Mouse (Mus musculus): ENCODE results near the gene Dst.

Dst gene

GRCm38 (mm10) chr1:34231041-34231440, 323.0 kb downstream of the Dst start:
- DNase-seq (ENCODE audit: low spot score in 2 of 2): no peak

DNA sequence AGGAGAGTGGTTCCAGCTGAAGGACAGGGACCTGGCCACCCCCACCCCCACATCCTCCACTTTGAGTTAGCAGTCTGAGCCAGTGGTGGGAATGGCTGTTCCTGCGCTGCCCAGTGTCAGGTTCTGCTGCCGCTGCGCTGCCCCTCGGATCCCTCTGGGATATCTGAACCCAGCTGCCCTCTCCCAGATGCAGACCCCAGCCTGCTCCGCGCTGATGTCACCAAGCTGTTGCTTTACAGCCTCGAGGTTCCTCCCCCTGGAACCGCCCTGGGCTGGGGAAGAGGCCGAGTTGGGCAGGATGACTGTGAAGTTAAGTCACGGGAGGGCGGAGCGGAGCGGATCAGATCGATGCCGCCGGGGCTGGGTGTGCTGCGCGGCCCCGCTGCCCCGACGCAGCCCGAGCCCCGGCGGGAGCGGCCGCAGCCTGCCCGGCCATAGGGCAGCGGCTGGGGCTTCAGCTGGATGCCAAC, 328.3 kb downstream of the Dst start:
- DNase-seq (ENCODE audit: low spot score in 2 of 2): no peak

DNA sequence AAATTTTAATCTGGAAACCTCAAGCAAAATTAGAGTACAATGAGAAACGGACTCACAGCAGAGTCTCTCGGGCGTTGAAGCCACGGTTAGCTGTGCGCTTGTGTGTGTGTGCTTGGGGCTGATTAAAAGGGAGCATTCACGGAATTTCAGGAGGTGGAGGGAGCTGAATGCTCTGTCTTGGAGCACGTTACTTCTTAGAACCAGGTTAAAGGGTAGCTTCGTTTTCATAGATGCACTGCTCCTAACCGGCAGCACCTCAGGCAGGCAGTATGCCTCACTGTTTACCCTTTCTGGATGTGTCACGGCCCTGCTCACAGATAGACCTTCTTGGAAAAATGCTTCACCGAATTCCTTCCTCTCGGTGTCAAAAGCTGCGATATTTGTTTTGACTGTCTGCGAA, 329.2 kb downstream of the Dst start:
- DNase-seq (ENCODE audit: low spot score in 2 of 2): no peak

- DNase-seq (ENCODE audit: low spot score in 2 of 2): no peak
These were observed 329.7 kb downstream of the Dst start for GRCm38 (mm10) chr1:34237689-34238091.

DNA sequence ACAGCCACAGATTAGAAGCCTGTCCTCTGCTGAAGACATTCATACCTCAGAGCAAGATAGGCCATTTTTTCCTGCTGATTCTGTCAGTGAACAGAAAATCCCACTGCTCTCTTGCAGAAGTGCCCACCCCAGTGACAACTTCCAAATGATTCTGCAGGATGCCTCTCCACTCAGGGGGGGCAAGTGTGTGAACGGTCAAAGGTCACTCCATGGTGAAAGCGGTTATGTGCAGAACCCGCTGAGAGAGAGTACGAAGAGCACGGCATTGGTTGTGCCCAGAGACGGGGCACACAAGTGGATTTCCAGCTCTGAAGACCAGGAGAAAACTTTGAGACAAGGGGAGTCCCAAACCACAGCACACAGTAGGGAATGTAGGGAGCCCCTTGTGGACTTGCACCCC, 330.2 kb downstream of the Dst start:
- DNase-seq (ENCODE audit: low spot score in 2 of 2): no peak

DNA sequence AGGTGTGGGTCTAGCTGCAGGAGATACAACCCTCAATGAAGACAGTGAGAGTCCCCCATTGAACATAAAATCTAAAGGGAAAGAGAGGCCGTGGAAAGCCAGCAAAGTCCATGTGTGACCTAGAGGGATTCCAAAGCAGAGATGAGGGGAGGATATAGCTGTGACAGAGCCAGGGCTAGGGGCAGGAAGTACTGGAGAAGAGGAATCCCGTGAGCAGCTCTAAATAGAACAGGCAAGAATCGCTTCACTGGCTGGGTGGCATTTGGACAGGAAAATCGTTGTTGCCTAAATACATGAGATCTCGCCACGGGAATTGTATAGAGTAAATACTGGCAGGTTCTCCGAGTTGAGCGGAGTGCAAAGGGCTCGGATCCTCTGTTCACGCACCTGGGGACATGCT, 336.7 kb downstream of the Dst start:
- DNase-seq (ENCODE audit: low spot score in 2 of 2): no peak

DNA sequence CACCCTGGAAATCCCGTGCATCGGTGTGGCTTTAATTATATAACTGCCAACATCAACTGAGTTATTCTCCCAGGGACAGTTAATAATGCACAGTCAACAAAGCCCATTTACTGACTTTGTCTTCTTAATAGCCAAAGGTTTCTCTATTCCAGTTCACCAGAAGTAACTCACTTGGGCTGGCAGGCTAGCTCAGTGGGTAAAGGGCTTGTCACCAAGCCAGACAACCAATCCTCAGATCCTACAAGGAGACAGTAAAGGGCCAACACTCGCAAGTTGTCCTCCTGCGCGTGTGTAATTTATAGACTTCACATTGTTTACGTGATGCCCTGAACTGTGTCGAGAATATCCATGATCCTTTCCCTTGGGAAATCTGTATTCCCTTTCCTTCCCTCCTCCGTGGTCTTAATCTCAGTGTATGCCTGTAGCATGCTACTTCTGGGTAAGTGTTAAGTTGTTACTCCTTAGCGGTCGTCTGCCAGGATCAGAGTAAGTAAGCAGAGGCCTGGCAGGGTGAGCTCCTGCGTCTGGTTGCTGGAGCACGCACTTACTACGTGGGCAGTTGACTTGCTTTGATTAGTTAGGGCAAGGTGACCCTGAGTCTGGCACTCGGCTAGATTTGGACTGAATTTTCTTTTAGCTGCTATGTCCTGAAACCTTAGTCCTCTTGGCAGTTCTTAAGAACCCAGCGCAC, 338.1 kb downstream of the Dst start:
- no peak for DNase-seq (ENCODE audit: low spot score in 2 of 2)

DNA sequence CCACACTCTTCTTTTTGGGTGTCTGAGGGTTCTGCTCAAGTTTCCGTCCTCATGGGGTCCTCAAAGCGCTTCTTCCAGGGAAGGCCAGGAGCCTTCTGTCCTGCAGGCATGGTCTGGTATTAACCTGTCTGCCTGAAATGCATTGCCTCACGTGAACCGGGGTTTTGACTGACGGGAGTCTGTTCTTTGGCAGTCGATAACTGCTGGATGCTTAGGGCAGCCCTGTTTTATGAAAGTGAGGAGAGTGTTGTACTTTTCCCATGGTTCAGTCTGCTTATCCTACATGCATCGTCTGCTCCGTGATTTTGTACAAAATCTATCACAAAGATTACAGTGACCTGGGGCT, 338.6 kb downstream of the Dst start:
- no peak for DNase-seq (ENCODE audit: low spot score in 2 of 2)

- no peak for DNase-seq (ENCODE audit: low spot score in 2 of 2)
These were observed 343.1 kb downstream of the Dst start for GRCm38 (mm10) chr1:34251137-34251536.

- DNase-seq (ENCODE audit: low spot score in 2 of 2): no peak
These were observed 344.2 kb downstream of the Dst start for GRCm38 (mm10) chr1:34252267-34252666.

DNA sequence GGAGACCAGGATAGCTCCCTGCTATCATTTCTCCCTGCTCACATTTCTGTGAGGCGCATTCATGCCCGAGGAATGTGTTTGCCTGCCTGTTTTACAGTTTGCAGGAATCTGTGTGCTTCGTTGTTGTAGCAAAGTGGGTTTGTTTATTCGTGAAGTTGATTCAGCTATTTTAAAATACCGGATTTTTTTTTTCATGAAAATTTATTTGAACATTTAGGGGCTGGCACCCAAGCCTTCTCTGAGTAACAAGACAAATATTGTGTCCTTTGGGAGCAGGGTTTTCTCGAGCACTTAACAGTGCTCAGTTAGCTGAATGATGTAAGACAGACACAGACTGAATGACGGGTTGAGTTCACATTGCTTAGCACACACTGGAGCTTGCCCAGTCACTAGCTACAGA, 345.9 kb downstream of the Dst start:
- DNase-seq (ENCODE audit: low spot score in 2 of 2): no peak

- no peak for DNase-seq (ENCODE audit: low spot score in 2 of 2)
These were observed 351.9 kb downstream of the Dst start for GRCm38 (mm10) chr1:34259898-34260297.

- no peak for DNase-seq (ENCODE audit: low spot score in 2 of 2)
These were observed 353.0 kb downstream of the Dst start for GRCm38 (mm10) chr1:34261011-34261410.

DNA sequence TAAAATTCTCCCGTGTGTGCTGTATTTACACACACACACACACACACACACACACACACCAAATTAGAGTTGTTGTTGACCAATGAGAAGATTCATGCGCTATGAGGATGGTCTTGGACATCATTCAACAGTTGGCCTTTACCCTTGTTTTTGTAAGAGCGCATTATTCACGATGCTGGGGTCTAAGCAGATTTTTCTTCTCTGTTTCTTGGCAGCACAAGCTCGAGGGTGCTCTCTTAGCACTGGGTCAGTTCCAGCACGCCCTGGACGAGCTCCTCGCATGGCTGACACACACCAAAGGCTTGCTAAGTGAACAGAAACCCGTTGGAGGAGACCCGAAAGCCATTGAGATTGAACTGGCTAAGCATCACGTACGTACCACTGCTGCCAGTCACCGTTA, 360.5 kb downstream of the Dst start:
- no peak for DNase-seq (ENCODE audit: low spot score in 2 of 2)

GRCm38 (mm10) chr1:34269578-34269977, 361.6 kb downstream of the Dst start:
- DNase-seq (ENCODE audit: low spot score in 2 of 2): no peak

- DNase-seq (ENCODE audit: low spot score in 2 of 2): no peak
These were observed 365.9 kb downstream of the Dst start for GRCm38 (mm10) chr1:34273922-34274321.

GRCm38 (mm10) chr1:34275787-34276186, 367.8 kb downstream of the Dst start:
- DNase-seq (ENCODE audit: low spot score in 2 of 2): no peak

- no peak for DNase-seq (ENCODE audit: low spot score in 2 of 2)
These were observed 368.7 kb downstream of the Dst start for GRCm38 (mm10) chr1:34276756-34277155.

- DNase-seq (ENCODE audit: low spot score in 2 of 2): no peak
These were observed 369.2 kb downstream of the Dst start for GRCm38 (mm10) chr1:34277259-34277658.

DNA sequence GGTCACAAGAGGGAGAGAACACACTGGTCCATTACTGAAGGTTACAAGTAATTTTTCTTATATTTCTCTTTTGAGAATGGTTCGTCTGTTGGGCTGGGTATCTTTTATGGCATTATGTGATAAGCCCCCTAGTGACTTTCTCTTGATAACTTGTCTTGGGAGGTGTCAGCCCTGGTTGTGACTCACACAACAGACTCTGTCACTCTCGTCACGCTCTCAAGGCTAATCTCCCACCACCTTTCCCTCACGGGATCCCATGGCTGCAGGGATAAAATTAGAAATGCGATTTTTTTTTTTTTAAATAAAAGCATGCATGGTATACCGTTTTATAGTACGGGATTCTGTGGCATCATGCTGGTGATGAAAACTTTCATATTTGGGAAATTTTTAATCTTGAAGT, 375.5 kb downstream of the Dst start:
- no peak for DNase-seq (ENCODE audit: low spot score in 2 of 2)

DNA sequence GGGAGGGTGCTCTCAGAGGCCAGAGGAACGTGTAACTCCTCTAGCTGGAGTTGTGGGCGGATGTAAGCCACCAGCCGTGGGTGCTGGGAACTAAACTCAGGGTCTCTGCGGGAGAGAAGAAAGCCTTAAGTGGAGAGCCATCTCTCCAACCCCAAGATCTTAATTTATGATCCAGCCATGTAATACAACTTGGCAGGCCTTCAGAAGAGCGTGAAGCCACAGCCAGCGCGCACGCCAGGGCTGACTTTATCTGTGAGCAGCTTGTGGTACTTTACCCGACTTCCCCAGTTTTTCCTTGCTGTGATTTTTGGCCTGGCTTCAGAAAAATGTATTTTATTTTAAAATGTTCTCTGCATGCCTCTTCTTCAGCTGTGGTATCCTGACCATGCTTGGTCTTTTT, 377.0 kb downstream of the Dst start:
- DNase-seq (ENCODE audit: low spot score in 2 of 2): no peak

GRCm38 (mm10) chr1:34287731-34288130, 379.7 kb downstream of the Dst start:
- DNase-seq (ENCODE audit: low spot score in 2 of 2): no peak

DNA sequence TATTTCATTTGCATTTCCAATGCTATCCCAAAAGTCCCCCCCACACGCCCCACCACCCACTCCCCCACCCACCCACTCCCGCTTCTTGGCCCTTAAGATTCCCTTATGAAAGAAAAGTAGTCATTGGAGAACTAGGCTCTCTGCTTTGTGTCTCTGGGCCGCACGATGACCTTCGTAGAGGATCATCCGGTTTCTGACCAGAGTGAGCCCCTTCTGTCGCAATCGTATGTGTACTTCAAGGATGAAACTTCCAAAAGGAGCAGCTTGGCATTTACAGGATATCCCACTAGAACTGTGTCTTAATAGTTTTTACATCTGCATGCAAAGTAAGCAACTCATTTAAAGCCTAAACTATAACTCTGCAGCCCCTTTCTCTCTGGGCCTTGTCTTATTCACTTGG, 380.2 kb downstream of the Dst start:
- no peak for DNase-seq (ENCODE audit: low spot score in 2 of 2)

Data from right cerebral cortex, postnatal 36 days (tissue).